Mouse (Mus musculus): Measurements from ENCODE around the gene Nrp2.

Gene Nrp2

GRCm38 (mm10) chr1:62704889-62705516 lies 1.9 kb downstream of the Nrp2 start:
- DNase-seq (ENCODE audit: extremely low read depth, low read depth), result no peak

- no peak for DNase-seq (ENCODE audit: extremely low read depth, low read depth)
Measured at GRCm38 (mm10) chr1:62705517-62705981, 2.5 kb downstream of the Nrp2 start.

- DNase-seq (ENCODE audit: extremely low read depth, low read depth), result no peak
Measured at GRCm38 (mm10) chr1:62706085-62707021, 3.3 kb downstream of the Nrp2 start.

GRCm38 (mm10) chr1:62707101-62707912 lies 4.2 kb downstream of the Nrp2 start:
- DNase-seq (ENCODE audit: extremely low read depth, low read depth), result no peak

- DNase-seq (ENCODE audit: extremely low read depth, low read depth), result no peak
Measured at GRCm38 (mm10) chr1:62707913-62708860, 5.1 kb downstream of the Nrp2 start.

GRCm38 (mm10) chr1:62709770-62710335 lies 6.8 kb downstream of the Nrp2 start:
- no peak for DNase-seq (ENCODE audit: extremely low read depth, low read depth)

- no peak for DNase-seq (ENCODE audit: extremely low read depth, low read depth)
Measured at GRCm38 (mm10) chr1:62713021-62713676, 10.1 kb downstream of the Nrp2 start.

- no peak for DNase-seq (ENCODE audit: extremely low read depth, low read depth)
Measured at GRCm38 (mm10) chr1:62715004-62715403, 11.9 kb downstream of the Nrp2 start.

- no peak for DNase-seq (ENCODE audit: extremely low read depth, low read depth)
Measured at GRCm38 (mm10) chr1:62715692-62716091, 12.6 kb downstream of the Nrp2 start.

- DNase-seq (ENCODE audit: extremely low read depth, low read depth), result no peak
Measured at GRCm38 (mm10) chr1:62716836-62717478, 13.9 kb downstream of the Nrp2 start.

- DNase-seq (ENCODE audit: extremely low read depth, low read depth), result no peak
Measured at GRCm38 (mm10) chr1:62717552-62718236, 14.6 kb downstream of the Nrp2 start.

GRCm38 (mm10) chr1:62718237-62718571 lies 15.1 kb downstream of the Nrp2 start:
- DNase-seq (ENCODE audit: extremely low read depth, low read depth), result no peak

- DNase-seq (ENCODE audit: extremely low read depth, low read depth), result no peak
Measured at GRCm38 (mm10) chr1:62718750-62719149, 15.7 kb downstream of the Nrp2 start.

GRCm38 (mm10) chr1:62719770-62720169 lies 16.7 kb downstream of the Nrp2 start:
- no peak for DNase-seq (ENCODE audit: extremely low read depth, low read depth)

GRCm38 (mm10) chr1:62720176-62720575 lies 17.1 kb downstream of the Nrp2 start:
- no peak for DNase-seq (ENCODE audit: extremely low read depth, low read depth)

GRCm38 (mm10) chr1:62720727-62721705 lies 17.9 kb downstream of the Nrp2 start:
- DNase-seq (ENCODE audit: extremely low read depth, low read depth), result no peak

GRCm38 (mm10) chr1:62721706-62722187 lies 18.7 kb downstream of the Nrp2 start:
- DNase-seq (ENCODE audit: extremely low read depth, low read depth), result no peak

Measured in MEL-GATA-1-ER (cell line).